Mouse (Mus musculus) forebrain, embryonic 16.5 days (tissue): ENCODE results near the gene Clp1. TPM values are rescaled to one million over a fixed set of nuclear protein-coding genes. Genes with fewer than 3 reads are reported as not detected.

ENCODE experiments used
- ATAC-seq: fragments of 200-750 bp; cut with Nextera tagmentation; 2 replicates; pipeline ENCODE4 v1.8.0; 2017; ENCODE audit warnings: mild to moderate bottlenecking, moderate library complexity
- H3K27ac ChIP-seq: fragments of 300-500 bp; sonication (generic); 2 replicates; pipeline ENCODE4 v1.5.1; 2014; ENCODE audit warnings: low read length, control low read depth
- H3K27me3 ChIP-seq: fragments of 300-500 bp; sonication (generic); replicated peaks from 2 replicates; pipeline ENCODE4 v1.6.1; 2014; ENCODE audit warnings: low read length; ENCODE audit not compliant: control insufficient read depth, insufficient read depth
- H3K36me3 ChIP-seq: fragments of 300-500 bp; sonication (generic); 2 replicates; pipeline ENCODE4 v1.6.1; 2014; ENCODE audit not compliant: control insufficient read depth, insufficient read depth
- H3K4me1 ChIP-seq: fragments of 300-500 bp; sonication (generic); replicated peaks from 2 replicates; pipeline ENCODE4 v1.6.1; 2014; ENCODE audit warnings: low read length; ENCODE audit not compliant: control insufficient read depth, insufficient read depth
- H3K4me2 ChIP-seq: fragments of 300-500 bp; sonication (generic); 2 replicates; pipeline ENCODE4 v1.6.1; 2014; ENCODE audit warnings: mild to moderate bottlenecking, low read length, control low read depth
- H3K4me3 ChIP-seq: fragments of 300-500 bp; sonication (generic); replicated peaks from 2 replicates; pipeline ENCODE4 v1.5.1; 2014; ENCODE audit warnings: mild to moderate bottlenecking, low read length, control low read depth
- H3K9ac ChIP-seq: fragments of 300-500 bp; sonication (generic); replicated peaks from 2 replicates; pipeline ENCODE4 v1.6.1; 2014; ENCODE audit warnings: low read depth, low read length, control low read depth
- H3K9me3 ChIP-seq: fragments of 300-500 bp; sonication (generic); 2 replicates; pipeline ENCODE4 v1.6.1; 2016; ENCODE audit warnings: low read length; ENCODE audit not compliant: control insufficient read depth
- WGBS: fragments of 180-500 bp; shearing (Covaris S2); extraction: QIAGEN DNeasy Blood & Tissue Kit; methylation state at CpG from one replicate; pipeline ENCODE4 v1.1.7; 2014; 5-methylcytosine and 5-hydroxymethylcytosine counted together
- polyA plus RNA-seq: library from polyadenylated mRNA; unstranded; fragments of >200 nt; fragmentation: Nextera tagmentation; extraction: Ambion mirVana; gene quantifications from 2 replicates; pipeline ENCODE4 v1.2.1, GENCODE M21; 2015

Clp1 gene
- polyA plus RNA-seq, 1 experiment from 2014 or later = 28.1 TPM

GRCm38 (mm10) chr2:84720718-84721117 is 6.4 kb downstream of the Clp1 start:
- 77% methylated on average over 2 of the region's 2 CpGs for WGBS
- no peak overlapping the region for H3K9ac ChIP-seq
- H3K36me3 ChIP-seq = peaks cover 9% of the 10 kb centered on the region
- no peak overlapping the region for H3K4me3 ChIP-seq
- no peaks in the 10 kb centered on the region for H3K9me3 ChIP-seq
- ATAC-seq = no peak
- peaks cover 15% of the 10 kb centered on the region for H3K4me1 ChIP-seq
- no peak overlapping the region for H3K27ac ChIP-seq
- H3K4me2 ChIP-seq = no peak overlapping the region
- H3K27me3 ChIP-seq = no peaks in the 10 kb centered on the region

DNA sequence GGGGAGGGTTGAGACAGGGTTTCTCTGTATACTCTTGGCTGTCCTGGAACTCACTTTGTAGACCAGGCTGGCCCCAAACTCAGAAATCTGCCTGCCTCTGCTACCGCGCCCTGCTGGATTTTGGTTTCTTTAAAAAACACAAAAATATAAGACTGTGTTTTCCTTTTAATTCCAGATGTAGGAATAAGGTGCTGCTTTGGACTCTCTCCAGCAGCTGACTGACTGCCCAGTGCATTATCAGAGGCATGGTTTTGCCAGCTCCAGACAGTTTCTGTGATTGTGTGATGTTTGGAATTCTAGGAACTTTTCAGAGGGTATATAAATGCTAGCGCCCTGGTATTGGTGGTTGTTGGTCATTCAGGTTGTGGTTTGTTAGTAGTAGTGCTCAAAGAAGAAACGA is 9.8 kb downstream of the Clp1 start:
- no peak for ATAC-seq
- Histone ChIP-seq H3K36me3 (peaks cover 2% of the 10 kb centered on the region; the same call in 1 of the 2 replicates), H3K9me3 (no peaks in the 10 kb centered on the region), H3K4me2 (no peak overlapping the region), H3K9ac (no peak overlapping the region), H3K4me1 (peaks cover 14% of the 10 kb centered on the region), H3K27me3 (no peaks in the 10 kb centered on the region), H3K4me3 (no peak overlapping the region), H3K27ac (no peak overlapping the region)
- WGBS = 94% methylated on average over 4 of the region's 4 CpGs

DNA sequence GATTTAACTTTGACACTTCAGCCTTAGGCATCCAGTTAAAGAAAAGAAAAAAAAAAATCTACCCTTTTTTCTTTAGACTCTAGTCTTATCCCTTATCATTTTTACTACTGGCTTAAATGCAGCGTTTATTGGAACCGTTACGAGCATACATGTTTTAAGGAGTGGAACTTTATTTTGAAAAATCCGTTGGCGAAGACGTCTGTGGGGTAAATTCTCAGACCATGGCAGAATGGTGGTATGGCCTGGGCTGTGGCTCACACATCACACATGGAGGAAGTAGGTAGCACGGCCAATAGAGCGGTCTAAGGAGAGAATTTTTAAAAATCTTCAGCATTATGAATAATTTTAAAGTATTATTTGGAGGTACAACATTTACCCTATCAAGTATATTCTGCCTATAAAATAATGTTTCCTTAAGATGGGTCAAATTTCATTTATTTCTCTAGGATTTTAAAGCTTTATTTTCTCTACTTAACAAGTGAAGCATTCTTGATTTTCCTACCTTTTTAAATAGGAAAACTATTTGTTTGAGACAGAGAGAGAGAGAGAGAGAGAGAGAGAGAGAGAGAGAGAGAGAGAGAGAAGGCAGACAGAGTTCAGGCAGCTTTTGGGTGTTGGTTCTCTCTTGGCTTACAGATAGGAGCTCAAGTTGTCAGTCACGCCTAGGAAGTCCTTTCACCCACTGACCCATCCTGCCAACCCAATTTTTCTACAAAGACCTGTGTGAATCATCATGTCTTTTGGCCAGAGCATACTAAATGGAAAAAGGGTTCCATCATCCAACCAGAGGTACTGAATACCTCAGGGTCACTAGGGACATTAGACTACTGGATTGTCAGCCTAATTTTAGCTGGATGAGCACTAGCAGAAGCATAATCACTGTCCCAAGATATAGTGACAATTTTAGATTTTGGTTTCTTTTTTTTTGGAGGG is 10.5 kb downstream of the Clp1 start:
- Histone ChIP-seq H3K36me3 (peaks cover 2% of the 10 kb centered on the region; the same call in 1 of the 2 replicates), H3K9ac (peak overlapping the region; percentile 67), H3K4me1 (peaks cover 14% of the 10 kb centered on the region), H3K9me3 (no peaks in the 10 kb centered on the region), H3K4me3 (peak overlapping the region; percentile 98), H3K27ac (peak overlapping the region; percentile 84; the same call in 1 of the 2 replicates), H3K4me2 (peak overlapping the region; percentile 69), H3K27me3 (no peaks in the 10 kb centered on the region)
- ATAC-seq = no peak
- 36% methylated on average over 9 of the region's 9 CpGs for WGBS

GRCm38 (mm10) chr2:84715562-84716361 is 11.4 kb downstream of the Clp1 start:
- Histone ChIP-seq H3K36me3 (no peaks in the 10 kb centered on the region), H3K4me3 (peak overlapping the region; percentile 98), H3K9me3 (no peaks in the 10 kb centered on the region), H3K27ac (peak overlapping the region; percentile 95), H3K4me2 (peak overlapping the region; percentile 69), H3K27me3 (no peaks in the 10 kb centered on the region), H3K9ac (peak overlapping the region; percentile 67), H3K4me1 (peaks cover 14% of the 10 kb centered on the region)
- ATAC-seq = peak; percentile 94
- WGBS = under 1% methylated on average over 33 of the region's 33 CpGs

GRCm38 (mm10) chr2:84714811-84715561 is 12.2 kb downstream of the Clp1 start, which contains the start of gene Zdhhc5:
Gene Zdhhc5, minus strand, starts transcription at chr2:84715180.
- Histone ChIP-seq H3K27me3 (no peaks in the 10 kb centered on the region), H3K4me1 (peaks cover 14% of the 10 kb centered on the region), H3K4me3 (peak within 1 kb of the TSS; percentile 98), H3K9ac (peak within 1 kb of the TSS; percentile 95), H3K27ac (peak within 1 kb of the TSS; percentile 95), H3K36me3 (peaks cover 7% of the 10 kb centered on the region; the same call in 1 of the 2 replicates), H3K4me2 (peak within 1 kb of the TSS; percentile 78), H3K9me3 (no peaks in the 10 kb centered on the region)
- ATAC-seq = peak; percentile 96
- WGBS = under 1% methylated on average over 85 of the region's 107 CpGs

- ATAC-seq = no peak; the same call in 1 of the 2 replicates
- 0% methylated on average over 18 of the region's 26 CpGs for WGBS
- Histone ChIP-seq H3K4me3 (peak overlapping the region; percentile 98), H3K36me3 (peaks cover 7% of the 10 kb centered on the region; the same call in 1 of the 2 replicates), H3K4me1 (peaks cover 17% of the 10 kb centered on the region), H3K9ac (peak overlapping the region; percentile 95), H3K27me3 (no peaks in the 10 kb centered on the region), H3K4me2 (peak overlapping the region; percentile 78), H3K9me3 (no peaks in the 10 kb centered on the region), H3K27ac (peak overlapping the region; percentile 95)
These were observed 12.7 kb downstream of the Clp1 start for GRCm38 (mm10) chr2:84714422-84714810.

DNA sequence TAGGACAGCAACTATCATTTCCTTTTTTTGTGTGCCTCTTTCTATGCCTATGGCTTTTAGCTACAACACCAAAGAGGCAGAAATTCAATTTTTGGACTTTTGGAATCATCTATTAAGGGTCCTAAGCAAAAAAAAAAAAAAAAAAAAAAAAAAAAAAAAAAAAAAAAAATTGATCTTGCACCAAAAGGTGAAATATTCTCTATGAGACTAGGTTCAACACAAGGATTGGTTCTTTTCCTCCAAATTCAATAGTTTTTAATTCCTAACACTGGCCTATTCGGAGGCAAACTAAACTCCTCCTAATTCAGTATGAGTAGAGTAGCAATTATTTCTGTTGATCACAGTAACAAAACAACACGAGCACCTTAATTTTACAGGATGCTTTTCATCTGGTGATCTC is 15.3 kb downstream of the Clp1 start:
- H3K27ac ChIP-seq = no peak overlapping the region
- ATAC-seq = no peak
- no peak overlapping the region for H3K4me2 ChIP-seq
- H3K9me3 ChIP-seq = no peaks in the 10 kb centered on the region
- WGBS = 84% methylated on average over 2 of the region's 2 CpGs
- peaks cover 30% of the 10 kb centered on the region for H3K4me1 ChIP-seq
- H3K27me3 ChIP-seq = no peaks in the 10 kb centered on the region
- H3K36me3 ChIP-seq = peaks cover 10% of the 10 kb centered on the region; the same call in 1 of the 2 replicates
- no peak overlapping the region for H3K9ac ChIP-seq
- H3K4me3 ChIP-seq = no peak overlapping the region

- no peak overlapping the region for H3K27ac ChIP-seq
- no peak overlapping the region for H3K4me2 ChIP-seq
- no peaks in the 10 kb centered on the region for H3K27me3 ChIP-seq
- H3K9me3 ChIP-seq = no peaks in the 10 kb centered on the region
- H3K9ac ChIP-seq = no peak overlapping the region
- ATAC-seq = no peak
- no peak overlapping the region for H3K4me3 ChIP-seq
- peaks cover 16% of the 10 kb centered on the region for H3K4me1 ChIP-seq
- WGBS = 9% methylated on average over 1 of the region's 1 CpGs
- H3K36me3 ChIP-seq = peaks cover 12% of the 10 kb centered on the region; the same call in 1 of the 2 replicates
These were observed 19.6 kb downstream of the Clp1 start for GRCm38 (mm10) chr2:84707523-84707922.
